Mouse (Mus musculus): ENCODE results near the gene Map3k5.

- TF ChIP-seq CTCF (IDR thresholded peaks at IDR 0.05; ENCODE audit: insufficient read depth, low read depth, low read length) = no peak
- no peak for TF ChIP-seq POLR2A (IDR thresholded peaks at IDR 0.05; ENCODE audit: insufficient read depth, low read depth, low read length)
Observed at GRCm38 (mm10) chr10:20092371-20092770, 158.1 kb downstream of the Map3k5 start.

All from olfactory bulb, adult 2 months (tissue).